In the genomic region with DNA sequence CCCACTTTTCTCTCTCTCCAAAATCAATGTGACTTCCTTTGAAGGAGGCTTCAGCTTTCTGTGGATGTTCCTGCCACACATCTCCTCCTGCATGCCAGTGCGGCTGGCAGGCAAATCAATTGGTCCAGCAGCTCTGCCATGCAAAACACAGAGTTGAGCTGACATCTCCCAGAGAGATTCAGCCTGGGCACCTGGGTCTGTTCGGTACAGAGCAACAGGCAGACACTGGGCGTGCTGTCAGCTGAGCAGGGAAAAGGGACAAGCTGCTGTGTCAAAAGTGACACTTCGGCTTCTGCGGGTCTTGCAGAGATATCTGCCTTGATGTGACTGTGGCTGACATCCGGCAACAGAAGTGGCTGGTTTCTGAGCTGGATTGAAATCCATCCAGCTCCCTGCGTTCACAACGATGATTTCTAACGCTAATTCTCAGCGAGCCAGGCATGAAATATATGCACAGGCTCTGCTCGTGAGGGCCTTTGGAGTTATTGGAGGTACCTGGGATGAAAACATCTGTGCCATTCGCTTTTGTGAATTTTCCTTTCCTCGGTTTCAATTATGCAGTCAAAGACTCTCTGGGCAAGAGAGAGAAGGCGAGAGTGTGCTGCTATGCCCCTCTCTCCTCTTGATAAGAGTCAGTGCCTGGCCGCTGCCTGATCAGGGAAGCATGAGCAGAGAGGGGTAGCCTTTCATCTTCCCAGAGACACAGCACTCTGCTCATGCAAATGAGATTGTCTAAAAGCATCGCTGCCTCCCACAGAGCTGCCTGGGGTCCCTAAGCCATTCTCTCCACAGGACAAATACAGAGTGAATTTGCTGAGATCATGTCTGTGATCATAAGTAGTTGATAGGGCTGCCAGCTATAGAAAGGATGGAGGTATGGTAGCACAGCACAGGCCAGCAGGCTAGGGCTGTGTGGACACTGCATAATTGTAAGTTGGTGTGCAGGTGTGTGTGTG, we compare ENCODE assay signal across 11 mouse cellular contexts.
DNase-seq lines count a peak whose midpoint lies in the region; ATAC-seq lines count a peak whose summit lies in the region.
"Had no signal": no experiment of that assay in that cellular context is flagged by ENCODE, and none has a peak within 500 bp of the region (broad histone marks: within the 10 kb centered on the region; RNA-seq: fewer than 3 reads in every experiment).

No protein-coding gene starts in this region.

- peak overlapping the region; percentile 59 for H3K9ac ChIP-seq in heart, embryonic 13.5 days
- peak overlapping the region; percentile 23; the same call in 1 of the 2 replicates for H3K9ac ChIP-seq in forebrain, embryonic 15.5 days (replicated peaks)
- H3K9ac ChIP-seq in intestine, embryonic 15.5 days, result no peak overlapping the region

- peak overlapping the region; percentile 60 for H3K4me2 ChIP-seq in heart, embryonic 13.5 days
- peak overlapping the region; percentile 17 for H3K4me2 ChIP-seq in forebrain, embryonic 15.5 days (replicated peaks)
- H3K4me2 ChIP-seq in intestine, embryonic 15.5 days (replicated peaks), result no peak overlapping the region

- peak overlapping the region; percentile 19; the same call in 1 of the 2 replicates for H3K4me3 ChIP-seq in heart, embryonic 13.5 days
- no peak overlapping the region for H3K4me3 ChIP-seq in forebrain, embryonic 15.5 days
- peak overlapping the region; percentile 36 for H3K4me3 ChIP-seq in midbrain, embryonic 10.5 days
- no peak overlapping the region for H3K4me3 ChIP-seq in intestine, embryonic 15.5 days (replicated peaks)

- peaks cover 17% of the 10 kb centered on the region for H3K4me1 ChIP-seq in heart, embryonic 13.5 days
- H3K4me1 ChIP-seq in forebrain, embryonic 15.5 days, result peaks cover 22% of the 10 kb centered on the region
- peaks cover 23% of the 10 kb centered on the region for H3K4me1 ChIP-seq in midbrain, embryonic 10.5 days
- no peaks in the 10 kb centered on the region for H3K4me1 ChIP-seq in intestine, embryonic 15.5 days (replicated peaks)

- intact Hi-C loops in heart, postnatal 10 days (cut with DNase I), result no loop called here

- no peak for ATAC-seq in heart, embryonic 13.5 days (ENCODE audit: extremely low read depth, insufficient number of reproducible peaks, low FRiP score, low TSS enrichment)
- ATAC-seq in forebrain, embryonic 15.5 days (replicated peaks), result peak; percentile 61
- ATAC-seq in intestine, embryonic 15.5 days, result no peak
- no peak for ATAC-seq in cerebellum, adult (ENCODE audit: insufficient number of reproducible peaks, low FRiP score, low TSS enrichment)

- no peak overlapping the region for H3K27ac ChIP-seq in heart, embryonic 13.5 days (replicated peaks)
- peak overlapping the region; percentile 62 for H3K27ac ChIP-seq in forebrain, embryonic 15.5 days (replicated peaks)
- H3K27ac ChIP-seq in midbrain, embryonic 10.5 days (replicated peaks), result peak overlapping the region; percentile 47
- no peak overlapping the region for H3K27ac ChIP-seq in intestine, embryonic 15.5 days

- DNase-seq in heart, postnatal 10 days, result no peak
- DNase-seq in brain, adult 2 months (ENCODE audit: low read depth, low spot score), result peak; percentile 53
- DNase-seq in midbrain, embryonic 10.5 days (ENCODE audit: low spot score), result peak; percentile 15
- DNase-seq in cerebellum, adult 11-12 months, result no peak
- DNase-seq: gastrocnemius, postnatal 25 days; lung, adult 18-20 months; thymus, postnatal 4 days had no signal

- WGBS in heart, embryonic 13.5 days, result 17% methylated on average over 16 of the region's 16 CpGs
- WGBS in forebrain, embryonic 15.5 days, result 12% methylated on average over 16 of the region's 16 CpGs
- WGBS in midbrain, embryonic 10.5 days, result 24% methylated on average over 16 of the region's 16 CpGs
- WGBS in intestine, embryonic 15.5 days, result 43% methylated on average over 16 of the region's 16 CpGs

- H3K36me3 ChIP-seq in heart, embryonic 13.5 days, result no peaks in the 10 kb centered on the region
- H3K36me3 ChIP-seq in forebrain, embryonic 15.5 days, result no peaks in the 10 kb centered on the region
- H3K36me3 ChIP-seq in midbrain, embryonic 10.5 days, result no peaks in the 10 kb centered on the region
- no peaks in the 10 kb centered on the region for H3K36me3 ChIP-seq in intestine, embryonic 15.5 days

- H3K9me3 ChIP-seq in heart, embryonic 13.5 days, result no peaks in the 10 kb centered on the region
- H3K9me3 ChIP-seq in forebrain, embryonic 15.5 days, result no peaks in the 10 kb centered on the region
- no peaks in the 10 kb centered on the region for H3K9me3 ChIP-seq in midbrain, embryonic 10.5 days (replicated peaks)
- no peaks in the 10 kb centered on the region for H3K9me3 ChIP-seq in intestine, embryonic 15.5 days

- H3K27me3 ChIP-seq in heart, embryonic 13.5 days (replicated peaks), result no peaks in the 10 kb centered on the region
- no peaks in the 10 kb centered on the region for H3K27me3 ChIP-seq in forebrain, embryonic 15.5 days
- no peaks in the 10 kb centered on the region for H3K27me3 ChIP-seq in midbrain, embryonic 10.5 days (ENCODE audit: low read depth, poor library complexity, severe bottlenecking)
- no peaks in the 10 kb centered on the region for H3K27me3 ChIP-seq in intestine, embryonic 15.5 days (replicated peaks)

Comparison
In these comparisons a context has a peak if more than half of its experiments do, and no peak if none do; other contexts are left out.
1. H3K27ac ChIP-seq: peak in forebrain, embryonic 15.5 days (single experiment) and midbrain, embryonic 10.5 days (single experiment); none in heart, embryonic 13.5 days (single experiment) and intestine, embryonic 15.5 days (single experiment).
2. H3K4me3 ChIP-seq: peak in heart, embryonic 13.5 days (single experiment) and midbrain, embryonic 10.5 days (single experiment); none in forebrain, embryonic 15.5 days (single experiment) and intestine, embryonic 15.5 days (single experiment).
3. DNase-seq: peak in brain, adult 2 months (single experiment) and midbrain, embryonic 10.5 days (single experiment); none in heart, postnatal 10 days (0 of 2) and cerebellum, adult 11-12 months (single experiment).